Mouse (Mus musculus): ENCODE data around the gene A030005L19Rik. TPM values are rescaled to one million over a fixed set of nuclear protein-coding genes. Genes with fewer than 3 reads are reported as not detected.
"Not testable (repeated sequence)": the region's sequence is repeated elsewhere in the genome, so short reads cannot be mapped to it uniquely, and the experiment has no call there.

Gene A030005L19Rik
- polyA plus RNA-seq (2015; fragmentation: Nextera tagmentation; extraction: Ambion mirVana): not detected in 2 replicates

- no peak for ATAC-seq (ENCODE audit: low FRiP score, low TSS enrichment)
- no peaks in the 10 kb centered on the region for H3K27me3 ChIP-seq (ENCODE audit: insufficient read depth, low read length)
- H3K9me3 ChIP-seq (ENCODE audit: low read length): no peaks in the 10 kb centered on the region
- no peak within 1 kb of the TSS for H3K4me2 ChIP-seq (replicated peaks; ENCODE audit: low read depth, low read length)
- H3K4me1 ChIP-seq (ENCODE audit: insufficient read depth, low read length): no peaks in the 10 kb centered on the region
- WGBS: 84% methylated on average over 3 of the region's 3 CpGs
- H3K4me3 ChIP-seq (ENCODE audit: low read length): no peak within 1 kb of the TSS
- no peak within 1 kb of the TSS for H3K9ac ChIP-seq (replicated peaks; ENCODE audit: low read length)
- H3K36me3 ChIP-seq (ENCODE audit: insufficient read depth, low read length): no peaks in the 10 kb centered on the region
- no peak within 1 kb of the TSS for H3K27ac ChIP-seq (ENCODE audit: low read length)
These were observed at the start of gene A030005L19Rik for GRCm38 (mm10) chr1:82913025-82913424. TSS of gene A030005L19Rik (plus strand) at chr1:82913325.

DNA sequence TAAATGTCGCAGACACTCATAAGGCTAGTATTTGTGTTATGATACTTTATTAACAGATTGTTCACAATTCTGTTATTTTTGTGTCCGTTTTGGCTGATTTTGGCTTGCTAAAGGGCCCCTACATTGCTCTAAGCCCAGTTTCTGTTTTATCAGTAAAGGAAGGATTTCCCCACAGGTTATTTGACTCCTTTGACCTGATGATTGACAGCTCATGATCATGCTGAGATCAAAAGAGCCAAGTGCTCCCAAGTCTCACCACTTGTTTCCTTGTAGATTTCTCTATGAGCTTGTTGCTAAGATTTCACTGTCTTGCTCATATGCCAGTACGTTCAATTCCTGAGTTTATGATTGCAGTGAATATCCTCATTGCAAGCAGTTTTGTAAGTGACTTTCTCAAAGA is 42.9 kb upstream of the A030005L19Rik start:
- Histone ChIP-seq H3K27ac (ENCODE audit: low read length) (no peak overlapping the region), H3K9me3 (ENCODE audit: low read length) (no peaks in the 10 kb centered on the region), H3K4me1 (ENCODE audit: insufficient read depth, low read length) (no peaks in the 10 kb centered on the region), H3K36me3 (ENCODE audit: insufficient read depth, low read length) (peaks cover 17% of the 10 kb centered on the region; the same call in 1 of the 2 replicates), H3K9ac (replicated peaks; ENCODE audit: low read length) (no peak overlapping the region), H3K4me3 (ENCODE audit: low read length) (no peak overlapping the region), H3K27me3 (ENCODE audit: insufficient read depth, low read length) (no peaks in the 10 kb centered on the region), H3K4me2 (replicated peaks; ENCODE audit: low read depth, low read length) (no peak overlapping the region)
- ATAC-seq (ENCODE audit: low FRiP score, low TSS enrichment): no peak
- 86% methylated on average over 3 of the region's 3 CpGs for WGBS

DNA sequence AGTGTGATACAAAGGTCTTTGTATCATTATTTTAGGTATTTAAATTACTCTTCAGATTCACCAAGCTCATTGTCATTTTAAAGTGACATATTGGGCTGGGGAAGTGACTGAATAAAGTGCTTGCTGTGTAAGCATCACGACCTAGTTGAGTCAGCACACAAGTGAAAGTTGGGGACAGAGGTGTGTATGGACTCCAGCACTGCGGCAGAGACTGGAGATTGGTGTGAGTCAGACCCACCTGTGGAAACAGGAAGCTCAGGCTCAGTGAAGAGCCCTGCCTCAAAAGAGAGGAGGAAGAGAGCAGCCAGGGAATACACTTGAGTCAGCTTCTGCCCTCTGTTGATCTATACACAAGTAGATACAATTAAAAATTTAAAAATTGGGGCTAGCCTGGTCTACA is 34.0 kb upstream of the A030005L19Rik start:
- peaks cover 34% of the 10 kb centered on the region for H3K36me3 ChIP-seq (ENCODE audit: insufficient read depth, low read length)
- ATAC-seq (ENCODE audit: low FRiP score, low TSS enrichment): no peak
- no peak overlapping the region for H3K4me2 ChIP-seq (replicated peaks; ENCODE audit: low read depth, low read length)

DNA sequence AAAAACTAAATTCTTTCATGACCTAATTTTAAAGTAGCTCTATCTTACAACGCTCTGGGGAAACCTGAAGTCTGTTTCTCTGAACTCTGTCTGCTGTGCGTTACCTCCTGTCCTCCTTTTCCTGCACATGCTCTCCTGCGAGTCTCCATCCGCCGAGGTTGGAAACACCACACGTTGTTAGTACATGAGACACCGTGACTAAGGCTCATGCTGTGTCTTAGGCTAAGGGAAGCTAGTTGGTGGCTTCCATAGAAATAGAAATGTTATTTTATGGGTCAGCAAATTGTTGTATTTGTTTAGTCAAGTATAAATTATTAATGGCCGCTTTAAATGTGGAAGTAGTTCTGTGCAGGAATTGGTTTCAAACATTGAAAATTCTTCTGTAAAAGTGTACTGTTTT is 32.9 kb upstream of the A030005L19Rik start:
- H3K4me1 ChIP-seq (ENCODE audit: insufficient read depth, low read length): no peaks in the 10 kb centered on the region
- no peak overlapping the region for H3K4me3 ChIP-seq (ENCODE audit: low read length)
- ATAC-seq (ENCODE audit: low FRiP score, low TSS enrichment): no peak
- H3K36me3 ChIP-seq (ENCODE audit: insufficient read depth, low read length): peaks cover 33% of the 10 kb centered on the region
- no peak overlapping the region for H3K27ac ChIP-seq (ENCODE audit: low read length)
- no peaks in the 10 kb centered on the region for H3K9me3 ChIP-seq (ENCODE audit: low read length)
- H3K9ac ChIP-seq (replicated peaks; ENCODE audit: low read length): no peak overlapping the region
- 88% methylated on average over 8 of the region's 8 CpGs for WGBS
- H3K27me3 ChIP-seq (ENCODE audit: insufficient read depth, low read length): no peaks in the 10 kb centered on the region
- H3K4me2 ChIP-seq (replicated peaks; ENCODE audit: low read depth, low read length): no peak overlapping the region

More for the DNA sequence above, 34.0 kb upstream of the A030005L19Rik start:
- no peak overlapping the region for H3K4me3 ChIP-seq (ENCODE audit: low read length)
- no peak overlapping the region for H3K9ac ChIP-seq (replicated peaks; ENCODE audit: low read length)
- WGBS: 75% methylated on average over 2 of the region's 2 CpGs
- H3K9me3 ChIP-seq (ENCODE audit: low read length): no peaks in the 10 kb centered on the region
- no peak overlapping the region for H3K27ac ChIP-seq (ENCODE audit: low read length)
- H3K4me1 ChIP-seq (ENCODE audit: insufficient read depth, low read length): no peaks in the 10 kb centered on the region
- no peaks in the 10 kb centered on the region for H3K27me3 ChIP-seq (ENCODE audit: insufficient read depth, low read length)

- 93% methylated on average over 7 of the region's 7 CpGs for WGBS
- H3K27ac ChIP-seq (ENCODE audit: low read length): no peak overlapping the region
- H3K4me3 ChIP-seq (ENCODE audit: low read length): no peak overlapping the region
- no peak for ATAC-seq (ENCODE audit: low FRiP score, low TSS enrichment)
- no peak overlapping the region for H3K4me2 ChIP-seq (replicated peaks; ENCODE audit: low read depth, low read length)
- H3K9ac ChIP-seq (replicated peaks; ENCODE audit: low read length): no peak overlapping the region
- H3K27me3 ChIP-seq (ENCODE audit: insufficient read depth, low read length): no peaks in the 10 kb centered on the region
- H3K36me3 ChIP-seq (ENCODE audit: insufficient read depth, low read length): peaks cover 20% of the 10 kb centered on the region
- no peaks in the 10 kb centered on the region for H3K4me1 ChIP-seq (ENCODE audit: insufficient read depth, low read length)
- H3K9me3 ChIP-seq (ENCODE audit: low read length): no peaks in the 10 kb centered on the region
These were observed 19.9 kb upstream of the A030005L19Rik start for GRCm38 (mm10) chr1:82893269-82893668.

DNA sequence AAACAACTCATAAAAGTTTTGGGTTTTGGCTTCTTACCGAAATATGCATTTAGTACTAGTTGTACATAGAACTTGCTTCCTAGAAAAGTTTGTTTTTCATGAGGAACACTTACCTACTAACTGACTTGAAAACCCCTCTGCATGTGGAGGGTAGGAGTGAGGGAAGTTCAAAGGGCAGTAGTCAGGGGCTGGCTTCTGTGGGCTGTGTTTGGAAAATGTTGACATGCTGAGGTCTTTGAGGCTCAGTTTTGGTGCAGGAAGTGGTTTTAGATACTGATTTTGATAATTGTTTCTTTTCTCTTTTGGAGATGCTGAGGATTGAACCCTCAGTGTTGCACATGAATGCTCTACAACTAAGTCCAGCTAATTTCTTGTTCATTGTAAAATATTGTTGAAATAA is 12.6 kb upstream of the A030005L19Rik start:
- WGBS: 96% methylated on average over 1 of the region's 1 CpGs
- no peaks in the 10 kb centered on the region for H3K27me3 ChIP-seq (ENCODE audit: insufficient read depth, low read length)
- no peaks in the 10 kb centered on the region for H3K4me1 ChIP-seq (ENCODE audit: insufficient read depth, low read length)
- no peak overlapping the region for H3K9ac ChIP-seq (replicated peaks; ENCODE audit: low read length)
- no peak for ATAC-seq (ENCODE audit: low FRiP score, low TSS enrichment)
- no peak overlapping the region for H3K4me3 ChIP-seq (ENCODE audit: low read length)
- no peak overlapping the region for H3K27ac ChIP-seq (ENCODE audit: low read length)
- peaks cover 13% of the 10 kb centered on the region for H3K36me3 ChIP-seq (ENCODE audit: insufficient read depth, low read length)
- no peaks in the 10 kb centered on the region for H3K9me3 ChIP-seq (ENCODE audit: low read length)
- no peak overlapping the region for H3K4me2 ChIP-seq (replicated peaks; ENCODE audit: low read depth, low read length)

- Histone ChIP-seq H3K27me3 (ENCODE audit: insufficient read depth, low read length) (no peaks in the 10 kb centered on the region), H3K4me3 (ENCODE audit: low read length) (no peak overlapping the region), H3K9ac (replicated peaks; ENCODE audit: low read length) (no peak overlapping the region), H3K4me1 (ENCODE audit: insufficient read depth, low read length) (no peaks in the 10 kb centered on the region), H3K27ac (ENCODE audit: low read length) (no peak overlapping the region), H3K9me3 (ENCODE audit: low read length) (no peaks in the 10 kb centered on the region), H3K4me2 (replicated peaks; ENCODE audit: low read depth, low read length) (no peak overlapping the region), H3K36me3 (ENCODE audit: insufficient read depth, low read length) (peaks cover 13% of the 10 kb centered on the region)
- no peak for ATAC-seq (ENCODE audit: low FRiP score, low TSS enrichment)
- 89% methylated on average over 3 of the region's 3 CpGs for WGBS
These were observed 11.9 kb upstream of the A030005L19Rik start for GRCm38 (mm10) chr1:82901201-82901600.

GRCm38 (mm10) chr1:82905886-82906285 is 7.2 kb upstream of the A030005L19Rik start:
- Histone ChIP-seq H3K27ac (ENCODE audit: low read length) (no peak overlapping the region), H3K9ac (replicated peaks; ENCODE audit: low read length) (no peak overlapping the region), H3K4me2 (replicated peaks; ENCODE audit: low read depth, low read length) (no peak overlapping the region), H3K36me3 (ENCODE audit: insufficient read depth, low read length) (peaks cover 6% of the 10 kb centered on the region; the same call in 1 of the 2 replicates), H3K9me3 (ENCODE audit: low read length) (no peaks in the 10 kb centered on the region), H3K4me1 (ENCODE audit: insufficient read depth, low read length) (no peaks in the 10 kb centered on the region), H3K27me3 (ENCODE audit: insufficient read depth, low read length) (no peaks in the 10 kb centered on the region), H3K4me3 (ENCODE audit: low read length) (no peak overlapping the region)
- 83% methylated on average over 3 of the region's 3 CpGs for WGBS
- ATAC-seq (ENCODE audit: low FRiP score, low TSS enrichment): no peak

DNA sequence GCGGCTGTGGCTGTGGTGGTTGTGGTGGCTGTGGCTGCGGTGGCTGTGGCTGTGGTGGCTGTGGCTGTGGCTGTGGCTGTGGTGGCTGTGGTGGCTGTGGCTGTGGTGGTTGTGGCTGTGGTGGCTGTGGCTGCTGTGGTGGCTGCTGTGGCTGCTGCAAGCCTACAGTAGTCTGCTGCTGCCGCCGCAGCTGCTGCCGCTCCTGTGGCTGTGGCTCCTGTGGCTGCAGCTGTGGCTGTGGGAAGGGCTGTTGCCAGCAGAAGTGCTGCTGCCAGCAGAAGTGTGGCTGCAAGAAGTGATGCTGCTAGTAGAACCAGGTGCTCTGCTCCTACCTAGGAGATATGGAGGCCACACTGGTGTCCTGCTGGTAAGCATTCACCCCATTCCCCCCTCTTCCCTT is 309 bp downstream of the A030005L19Rik start:
- H3K4me1 ChIP-seq (ENCODE audit: insufficient read depth, low read length); H3K36me3 ChIP-seq (ENCODE audit: insufficient read depth, low read length); ATAC-seq (ENCODE audit: low FRiP score, low TSS enrichment); H3K9ac ChIP-seq (replicated peaks; ENCODE audit: low read length); H3K4me2 ChIP-seq (replicated peaks; ENCODE audit: low read depth, low read length); H3K4me3 ChIP-seq (ENCODE audit: low read length); H3K27me3 ChIP-seq (ENCODE audit: insufficient read depth, low read length); H3K9me3 ChIP-seq (ENCODE audit: low read length); H3K27ac ChIP-seq (ENCODE audit: low read length): not testable (repeated sequence)
- WGBS: 94% methylated on average over 5 of the region's 5 CpGs

DNA sequence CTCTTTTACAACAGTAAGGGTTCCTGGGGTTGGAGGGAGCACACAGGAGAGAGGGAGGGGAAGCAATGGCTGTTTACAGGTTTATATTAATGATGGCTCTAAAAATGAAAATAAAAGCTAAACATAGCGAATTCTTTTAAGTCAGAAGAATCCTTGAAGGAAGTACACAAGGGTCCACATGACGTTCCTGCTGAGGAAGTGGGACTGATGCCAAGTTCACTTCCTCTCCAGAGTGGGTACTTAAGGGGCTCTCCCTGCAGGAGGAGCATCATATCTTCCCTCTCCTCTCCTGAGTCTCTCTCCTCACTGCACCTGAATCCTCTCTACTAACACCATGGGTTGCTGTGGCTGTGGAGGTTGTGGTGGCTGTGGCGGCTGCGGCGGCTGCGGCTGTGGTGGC is 11.5 kb downstream of the A030005L19Rik start, which contains the start of gene A030014E15Rik:
Gene A030014E15Rik (plus strand): TSS at position 268 of the 400 bp plus-strand sequence.
- Histone ChIP-seq H3K4me2 (replicated peaks; ENCODE audit: low read depth, low read length) (no peak within 1 kb of the TSS), H3K27me3 (ENCODE audit: insufficient read depth, low read length) (no peaks in the 10 kb centered on the region), H3K36me3 (ENCODE audit: insufficient read depth, low read length) (no peaks in the 10 kb centered on the region), H3K4me3 (ENCODE audit: low read length) (no peak within 1 kb of the TSS), H3K27ac (ENCODE audit: low read length) (no peak within 1 kb of the TSS), H3K4me1 (ENCODE audit: insufficient read depth, low read length) (no peaks in the 10 kb centered on the region), H3K9ac (replicated peaks; ENCODE audit: low read length) (no peak within 1 kb of the TSS), H3K9me3 (ENCODE audit: low read length) (no peaks in the 10 kb centered on the region)
- WGBS: 86% methylated on average over 6 of the region's 6 CpGs
- no peak for ATAC-seq (ENCODE audit: low FRiP score, low TSS enrichment)
